Mouse (Mus musculus) cortical plate, adult 2 months (tissue): ENCODE results near the gene Xrcc1. TPM values are rescaled to one million over a fixed set of nuclear protein-coding genes. Genes with fewer than 3 reads are reported as not detected.
A peak's percentile ranks its signal among the peaks of the same experiment; 100 is the strongest.

ENCODE experiments used
- H3K27ac ChIP-seq: fragments of 200-500 bp; 2 replicates; pipeline ENCODE4 v1.5.1; 2012; ENCODE audit warnings: low read length, control low read depth, inconsistent platforms; ENCODE audit not compliant: insufficient read depth
- H3K4me1 ChIP-seq: fragments of 200-500 bp; 2 replicates; pipeline ENCODE4 v1.6.1; 2011; ENCODE audit warnings: low read length; ENCODE audit not compliant: control insufficient read depth, insufficient read depth
- H3K4me3 ChIP-seq: fragments of 200-500 bp; 2 replicates; pipeline ENCODE4 v1.5.1; 2011; ENCODE audit warnings: mild to moderate bottlenecking, low read length, control low read depth; ENCODE audit not compliant: insufficient read depth
- CTCF ChIP-seq: fragments of 200-500 bp; IDR thresholded peaks from 2 replicates; pipeline ENCODE4 v1.5.1; 2011; ENCODE audit warnings: mild to moderate bottlenecking, control low read depth, low read length; ENCODE audit not compliant: insufficient read depth; ENCODE audit errors: extremely low read depth
- POLR2A ChIP-seq: fragments of 200-500 bp; IDR thresholded peaks from 2 replicates; pipeline ENCODE4 v1.6.1; 2011; ENCODE audit warnings: mild to moderate bottlenecking, low read length, control low read depth; ENCODE audit not compliant: insufficient read depth; ENCODE audit errors: extremely low read depth
- polyA plus RNA-seq: library from polyadenylated mRNA; depleted of rRNA; stranded (reverse); fragments of >200 nt; gene quantifications from 2 replicates; pipeline ENCODE4 v1.2.3, GENCODE M21; 2012; rRNA removed

The Xrcc1 gene
- 41.6 and 46.2 TPM in 2 replicates for polyA plus RNA-seq

DNA sequence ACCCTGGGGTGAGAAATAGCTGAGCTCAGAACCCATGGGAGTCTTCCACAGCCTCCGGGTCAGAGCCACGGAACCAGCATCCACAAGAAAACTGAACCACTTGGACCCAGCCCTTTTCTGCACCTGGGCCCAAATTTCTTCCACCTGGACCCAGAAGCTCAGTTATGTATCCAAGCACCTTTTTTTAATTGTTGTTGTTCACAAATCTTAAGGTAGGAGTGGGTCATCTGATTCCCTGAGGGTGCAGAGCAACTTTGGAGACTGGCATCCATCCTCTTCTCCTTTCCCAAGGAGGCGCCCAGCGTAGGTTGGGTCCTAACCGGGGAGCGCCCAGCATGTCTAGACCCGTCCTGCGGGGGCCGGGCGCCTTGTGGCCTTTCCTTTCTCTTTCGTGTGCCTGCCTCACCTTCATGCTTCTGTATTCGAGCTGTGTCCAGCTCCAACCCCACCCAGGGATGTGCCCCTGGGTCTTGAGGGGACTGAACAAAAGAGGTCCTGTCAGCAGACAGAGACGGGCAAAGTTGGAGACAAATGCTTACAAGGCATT is at the start of gene Xrcc1, which contains the start of gene Pinlyp:
Xrcc1 (plus strand) TSS at position 222 of the 547 bp plus-strand sequence.
Pinlyp (minus strand) TSS at position 51 of the 547 bp plus-strand sequence.
- TF ChIP-seq POLR2A (no peak), CTCF (no peak)
- H3K4me3 ChIP-seq, result peak within 1 kb of the TSS; percentile 55
- H3K4me1 ChIP-seq, result no peaks in the 10 kb centered on the region
- no peak within 1 kb of the TSS for H3K27ac ChIP-seq

DNA sequence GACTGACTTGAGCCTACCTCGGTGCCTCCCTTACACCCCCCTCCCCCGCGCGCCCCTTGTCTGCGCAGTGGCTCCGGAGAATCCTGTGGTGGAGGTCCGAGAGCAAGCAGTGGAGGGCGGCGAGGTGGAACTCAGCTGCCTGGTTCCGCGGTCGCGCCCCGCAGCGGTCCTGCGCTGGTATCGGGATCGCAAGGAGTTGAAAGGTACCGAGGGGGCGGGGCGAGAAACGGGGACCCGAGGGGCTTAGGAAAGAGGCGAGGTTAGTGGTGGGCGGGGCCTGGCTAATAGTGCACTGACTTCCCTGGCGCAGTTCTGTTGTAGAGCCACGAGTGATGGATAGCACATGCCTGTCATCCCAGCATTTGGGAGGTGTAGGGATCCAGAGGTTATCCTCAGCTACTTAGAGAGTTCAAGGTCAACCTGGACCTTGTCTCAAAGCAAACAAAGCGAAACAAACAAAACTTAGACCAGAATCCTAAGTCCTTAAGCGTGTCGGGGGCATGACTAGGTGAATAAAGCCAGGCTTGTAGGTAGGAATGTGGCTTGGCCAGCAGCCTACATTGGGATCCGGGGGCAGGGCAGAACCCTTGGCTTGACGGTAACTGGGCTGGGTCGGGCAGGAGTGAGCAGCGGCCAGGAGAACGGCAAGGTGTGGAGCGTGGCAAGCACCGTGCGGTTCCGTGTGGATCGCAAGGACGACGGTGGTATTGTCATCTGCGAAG is 46.1 kb upstream of the Xrcc1 start:
- H3K4me3 ChIP-seq, result no peak overlapping the region
- peaks cover 1% of the 10 kb centered on the region for H3K4me1 ChIP-seq
- no peak overlapping the region for H3K27ac ChIP-seq
- TF ChIP-seq CTCF (no peak), POLR2A (no peak)

DNA sequence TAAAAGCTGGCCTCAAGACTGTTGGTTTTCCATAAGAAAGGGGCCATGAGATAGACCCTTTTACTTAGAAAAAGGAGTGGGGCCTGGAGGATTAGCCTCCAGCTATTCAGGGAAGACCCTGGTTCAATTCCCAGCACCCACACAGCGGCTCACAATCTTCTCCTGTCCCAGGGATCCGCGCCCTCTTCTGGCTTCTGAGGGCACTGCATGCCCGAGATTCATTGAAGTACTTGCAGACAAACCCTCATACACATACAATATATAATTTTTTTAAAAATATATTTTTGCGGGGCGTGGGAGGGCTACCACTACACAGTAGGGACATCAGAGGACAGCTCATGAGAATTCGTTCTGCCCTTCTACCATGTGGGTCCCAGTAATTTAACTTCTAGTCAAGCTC is 45.2 kb upstream of the Xrcc1 start:
- Histone ChIP-seq H3K4me3 (no peak overlapping the region), H3K27ac (no peak overlapping the region), H3K4me1 (peaks cover 1% of the 10 kb centered on the region)
- TF ChIP-seq CTCF, result peak; percentile 21; the same call in 1 of the 2 replicates
- no peak for TF ChIP-seq POLR2A

DNA sequence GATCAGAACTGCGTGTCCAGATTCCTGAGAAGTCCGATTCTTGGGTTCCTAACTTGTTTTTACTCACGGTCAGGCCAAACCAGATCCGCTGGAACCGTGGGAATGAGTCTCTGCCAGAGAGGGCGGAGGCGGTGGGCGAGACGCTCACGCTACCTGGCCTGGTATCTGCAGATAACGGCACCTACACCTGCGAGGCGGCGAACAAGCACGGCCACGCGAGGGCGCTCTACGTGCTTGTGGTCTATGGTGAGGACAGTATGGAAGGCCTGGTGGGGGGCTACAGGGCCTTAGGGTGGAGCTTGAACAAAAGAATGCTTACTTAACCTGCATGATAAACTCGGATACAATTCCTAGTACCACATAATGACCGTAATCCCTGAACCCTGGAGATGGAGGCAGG is 44.6 kb upstream of the Xrcc1 start:
- H3K4me1 ChIP-seq, result peaks cover 1% of the 10 kb centered on the region
- H3K4me3 ChIP-seq, result no peak overlapping the region
- TF ChIP-seq POLR2A (no peak), CTCF (0 out of 2 replicates have a peak, but pooled peaks have one; percentile 10)
- no peak overlapping the region for H3K27ac ChIP-seq

DNA sequence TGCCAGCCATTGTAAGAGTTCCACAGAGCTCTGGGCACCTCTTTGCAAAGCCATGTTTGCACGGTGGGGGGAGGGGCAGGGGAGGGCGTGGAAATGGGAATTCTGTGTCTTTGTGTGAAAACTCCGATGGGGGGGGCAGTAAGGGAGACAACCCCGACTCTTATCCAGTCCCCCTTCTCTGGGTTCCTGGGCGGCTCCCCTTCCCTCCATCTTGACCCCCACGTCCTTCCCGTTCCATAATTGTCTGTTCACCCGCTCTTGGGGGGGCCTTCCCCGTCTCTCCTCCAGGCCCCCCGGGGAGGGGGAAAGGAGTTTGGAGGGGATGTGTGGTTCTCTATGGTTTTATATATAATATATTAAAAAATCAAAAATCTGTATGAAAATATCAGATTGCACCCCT is 42.1 kb upstream of the Xrcc1 start:
- Histone ChIP-seq H3K4me1 (peaks cover 2% of the 10 kb centered on the region), H3K27ac (no peak overlapping the region), H3K4me3 (no peak overlapping the region)
- TF ChIP-seq POLR2A (no peak), CTCF (no peak)

DNA sequence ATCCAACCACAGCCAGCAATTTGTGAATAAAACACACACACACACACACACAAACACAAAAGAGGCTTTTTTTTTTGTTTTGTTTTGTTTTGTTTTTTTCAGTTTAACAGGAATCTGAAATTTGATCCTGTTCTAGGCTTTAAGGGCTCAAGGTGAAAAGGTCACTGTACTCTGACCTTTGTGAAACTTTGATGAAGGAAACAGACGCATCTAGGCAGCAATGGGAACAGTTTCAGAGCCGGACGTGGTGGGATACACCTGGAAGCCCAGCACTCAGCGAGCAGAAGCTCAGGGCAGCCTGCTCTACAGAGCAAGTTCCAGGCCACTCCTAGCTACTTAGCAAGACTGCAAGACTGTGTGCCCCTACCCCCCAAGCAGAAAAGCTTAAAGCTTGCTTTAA is 41.2 kb upstream of the Xrcc1 start:
- Histone ChIP-seq H3K4me3 (no peak overlapping the region), H3K4me1 (peaks cover 1% of the 10 kb centered on the region; the same call in 1 of the 2 replicates), H3K27ac (no peak overlapping the region)
- no peak for TF ChIP-seq POLR2A
- TF ChIP-seq CTCF, result no peak

DNA sequence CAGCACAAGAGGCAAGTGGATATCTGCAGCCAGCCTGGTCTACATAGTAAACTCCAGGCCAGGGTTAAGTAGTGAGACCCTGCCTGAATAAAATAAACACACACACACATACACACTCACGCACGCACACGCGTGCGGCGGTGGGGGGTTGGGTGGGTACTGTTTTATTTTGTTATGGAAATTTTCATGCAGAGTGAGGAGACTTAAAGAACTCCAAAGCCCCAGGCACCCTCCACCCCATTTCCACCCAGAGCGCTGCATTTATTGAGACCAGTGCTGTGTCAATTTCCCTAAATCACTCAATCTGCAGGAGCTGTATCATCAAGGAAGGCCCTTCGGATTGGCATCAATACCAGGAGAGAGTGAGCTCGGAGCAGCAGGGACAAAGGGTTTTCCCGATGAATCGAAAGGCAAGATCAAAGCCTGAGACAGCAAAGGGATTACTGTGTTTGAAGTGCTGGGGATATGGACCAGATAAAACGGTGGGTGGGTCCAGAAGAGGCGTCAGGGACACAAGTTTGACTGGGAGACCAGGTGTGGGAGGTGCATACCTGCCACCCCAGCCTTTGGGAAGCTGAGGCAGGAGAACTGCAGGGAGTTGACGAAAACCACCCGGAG is 40.5 kb upstream of the Xrcc1 start:
- TF ChIP-seq POLR2A (no peak), CTCF (no peak)
- H3K4me1 ChIP-seq, result peaks cover 1% of the 10 kb centered on the region; the same call in 1 of the 2 replicates
- 0 out of 2 replicates have a peak overlapping the region, but pooled peaks have one; percentile 4 for H3K27ac ChIP-seq
- no peak overlapping the region; the same call in 1 of the 2 replicates for H3K4me3 ChIP-seq

DNA sequence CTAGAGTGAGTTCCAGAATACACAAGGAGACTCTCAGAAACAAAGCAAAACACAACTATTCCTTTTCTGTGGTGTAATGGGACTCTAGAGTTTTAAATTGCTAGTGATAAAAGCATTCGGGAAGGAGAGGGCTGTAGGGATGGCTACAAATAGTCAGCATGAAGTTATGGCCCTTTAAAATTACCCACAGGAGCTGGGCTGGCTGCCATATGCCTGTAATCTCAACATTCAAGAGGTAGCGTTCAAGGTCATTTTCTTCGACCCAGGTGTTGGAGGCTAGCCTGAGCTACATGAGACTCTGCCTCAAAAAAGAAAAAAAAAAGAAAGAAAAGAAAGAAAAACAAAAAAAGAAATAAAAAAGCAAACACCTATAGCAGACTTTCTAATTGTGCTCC is 40.0 kb upstream of the Xrcc1 start:
- peaks cover 1% of the 10 kb centered on the region; the same call in 1 of the 2 replicates for H3K4me1 ChIP-seq
- TF ChIP-seq CTCF (no peak), POLR2A (no peak)
- peak overlapping the region; percentile 60 for H3K4me3 ChIP-seq
- peak overlapping the region; percentile 4; the same call in 1 of the 2 replicates for H3K27ac ChIP-seq

DNA sequence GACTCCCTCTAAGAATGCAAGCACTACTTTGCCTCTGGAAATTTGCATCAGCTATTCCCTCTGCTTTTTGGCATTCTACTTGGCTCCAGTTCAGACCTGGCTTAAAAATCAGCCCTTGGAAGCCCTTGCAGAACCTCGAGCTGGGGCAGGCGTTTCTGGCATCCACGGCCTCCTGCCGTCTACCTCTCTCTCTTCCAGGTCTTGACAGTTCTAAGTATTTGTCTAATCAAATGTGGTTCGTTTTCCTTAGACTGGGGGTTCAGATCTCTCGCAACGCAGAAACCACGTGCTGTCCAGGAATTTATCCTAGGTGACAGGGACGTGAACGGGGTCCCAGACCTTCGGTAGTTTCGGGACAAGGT is 39.6 kb upstream of the Xrcc1 start:
- Histone ChIP-seq H3K27ac (peak overlapping the region; percentile 97), H3K4me1 (peaks cover 1% of the 10 kb centered on the region; the same call in 1 of the 2 replicates), H3K4me3 (peak overlapping the region; percentile 60)
- TF ChIP-seq POLR2A, result no peak
- TF ChIP-seq CTCF, result no peak
